8 mouse cellular contexts compared by ENCODE assay signal in the genomic region with DNA sequence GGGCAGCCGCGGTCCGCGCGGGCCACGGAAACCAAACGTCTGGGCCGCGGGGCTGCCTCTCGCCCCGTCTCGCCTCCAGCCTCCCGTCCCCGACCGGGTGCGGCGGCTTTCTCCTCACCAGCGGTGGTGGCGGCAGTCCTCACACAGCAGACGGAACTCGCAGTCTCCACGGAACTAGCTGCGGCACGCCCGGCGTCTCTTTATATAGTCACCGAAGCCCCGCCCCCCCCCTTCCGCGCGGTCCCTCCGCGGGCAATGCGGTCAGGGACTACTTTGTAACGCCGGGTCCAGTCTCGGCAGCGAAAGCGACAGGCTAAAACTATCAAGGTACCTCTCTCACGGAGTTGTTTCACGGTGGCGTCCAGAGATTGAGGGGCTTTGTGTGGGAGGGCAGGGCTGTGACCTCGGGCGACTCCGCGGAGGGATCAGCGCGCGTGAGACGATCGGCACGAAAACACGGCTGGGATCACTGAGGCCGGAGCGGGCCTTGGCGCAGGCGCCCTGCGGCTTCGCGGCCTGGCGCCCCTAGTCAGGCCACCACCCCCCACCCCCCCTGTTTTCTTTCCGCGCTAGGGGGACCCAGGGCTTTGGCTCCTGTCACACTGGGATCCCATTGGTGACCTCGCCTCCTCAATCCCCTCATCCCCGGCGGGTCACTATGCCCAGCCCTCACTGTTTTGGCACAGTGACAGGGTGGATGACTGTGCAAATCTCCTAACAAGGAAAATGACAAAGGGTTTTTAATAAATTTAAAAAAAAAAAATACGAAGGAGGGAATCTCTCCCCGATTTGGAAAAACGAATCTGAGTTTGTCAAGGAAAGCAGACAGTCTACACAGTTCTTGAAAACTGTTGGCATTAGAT. TPM values are rescaled to one million over a fixed set of nuclear protein-coding genes. Genes with fewer than 3 reads are reported as not detected.
DNase-seq lines count a peak whose midpoint lies in the region; ATAC-seq and TF ChIP-seq lines count a peak whose summit lies in the region.

A gene (minus strand): TSS at position 624 of the 863 bp plus-strand sequence.

- H3K27ac ChIP-seq in ES-E14 (ENCODE audit: insufficient read depth, low read depth, low read length, poor library complexity, severe bottlenecking): peak within 1 kb of the TSS; percentile 98
- H3K27ac ChIP-seq in forebrain, postnatal 0 days (ENCODE audit: low read depth, low read length): peak within 1 kb of the TSS; percentile 97
- H3K27ac ChIP-seq in lung, embryonic 15.5 days: peak within 1 kb of the TSS; percentile 96
- peak within 1 kb of the TSS; percentile 99 for H3K27ac ChIP-seq in olfactory bulb, adult 2 months (ENCODE audit: insufficient read depth, low read depth, low read length)

- peak; percentile 47 for ATAC-seq in forebrain, postnatal 0 days
- peak; percentile 67 for ATAC-seq in lung, embryonic 15.5 days (ENCODE audit: borderline replicate concordance, extremely low read depth, low FRiP score, low TSS enrichment)

- peaks cover 3 to 4% of the 10 kb centered on the region in 2 experiments; a peak in 2 of 4 replicates for H3K4me1 ChIP-seq in ES-E14 (ENCODE audit: control insufficient read depth in 2 of 2, insufficient read depth in 2 of 2, low read length in 2 of 2, poor library complexity in 1 of 2)
- peaks cover 23% of the 10 kb centered on the region for H3K4me1 ChIP-seq in forebrain, postnatal 0 days (ENCODE audit: insufficient read depth)
- peaks cover 55% of the 10 kb centered on the region for H3K4me1 ChIP-seq in lung, embryonic 15.5 days
- H3K4me1 ChIP-seq in olfactory bulb, adult 2 months (ENCODE audit: control insufficient read depth, insufficient read depth, low read length): peaks cover 25% of the 10 kb centered on the region

- H3K9ac ChIP-seq in ES-E14 (ENCODE audit: insufficient read depth, low read depth, low read length, poor library complexity, severe bottlenecking): peak within 1 kb of the TSS; percentile 95
- peak within 1 kb of the TSS; percentile 99 for H3K9ac ChIP-seq in forebrain, postnatal 0 days
- H3K9ac ChIP-seq in lung, embryonic 15.5 days: peak within 1 kb of the TSS; percentile 91

- peak; percentile 21; the same call in 1 of the 2 replicates for TF ChIP-seq CTCF in forebrain, postnatal 0 days (IDR thresholded peaks at IDR 0.05; ENCODE audit: low read depth)
- no peak for TF ChIP-seq CTCF in olfactory bulb, adult 2 months (IDR thresholded peaks at IDR 0.05; ENCODE audit: insufficient read depth, low read depth, low read length)

- WGBS in forebrain, postnatal 0 days: under 1% methylated on average over 69 of the region's 69 CpGs
- WGBS in lung, embryonic 15.5 days: 1% methylated on average over 67 of the region's 69 CpGs
- WGBS in olfactory bulb, adult 2 months: under 1% methylated on average over 69 of the region's 69 CpGs

- peaks cover 23% of the 10 kb centered on the region for H3K36me3 ChIP-seq in ES-E14 (ENCODE audit: control insufficient read depth, insufficient read depth, low read length, poor library complexity, severe bottlenecking)
- H3K36me3 ChIP-seq in forebrain, postnatal 0 days (ENCODE audit: insufficient read depth): peaks cover 10% of the 10 kb centered on the region
- H3K36me3 ChIP-seq in lung, embryonic 15.5 days: peaks cover 12% of the 10 kb centered on the region

- H3K27me3 ChIP-seq in forebrain, postnatal 0 days (ENCODE audit: insufficient read depth, low read length): no peaks in the 10 kb centered on the region
- no peaks in the 10 kb centered on the region for H3K27me3 ChIP-seq in lung, embryonic 15.5 days

- H3K9me3 ChIP-seq in ES-E14 (ENCODE audit: control insufficient read depth, insufficient read depth, low read depth, low read length): no peaks in the 10 kb centered on the region
- H3K9me3 ChIP-seq in forebrain, postnatal 0 days (ENCODE audit: low read length): no peaks in the 10 kb centered on the region
- H3K9me3 ChIP-seq in lung, embryonic 15.5 days: no peaks in the 10 kb centered on the region

- in situ Hi-C loops in ES-E14 (cut with MboI; ENCODE audit: low sequenced_read_pairs in 2 of 2, unreplicated experiment in 2 of 2): no loop called here

- H3K4me2 ChIP-seq in forebrain, postnatal 0 days (ENCODE audit: low read depth): peak within 1 kb of the TSS; percentile 93
- peak within 1 kb of the TSS; percentile 79 for H3K4me2 ChIP-seq in lung, embryonic 15.5 days

- DNase-seq in ES-E14 (ENCODE audit: low read depth, low spot score): no peak
- DNase-seq in cerebellum, adult 18-20 months: peak; percentile 85 to 87
- DNase-seq in forebrain, postnatal 0 days: peak; percentile 96
- DNase-seq in heart, postnatal 4 days: peak; percentile 91
- peak; percentile 86 to 89 for DNase-seq in layer of hippocampus, adult 8-10 months (ENCODE audit: low spot score in 2 of 2)
- peak; percentile 66 to 75 for DNase-seq in thymus, adult 18-20 months

- peak within 1 kb of the TSS; percentile 85 to 92 for H3K4me3 ChIP-seq in ES-E14 (ENCODE audit: insufficient read depth in 1 of 2, low read depth in 1 of 2, low read length in 2 of 2, poor library complexity in 1 of 2, severe bottlenecking in 1 of 2)
- H3K4me3 ChIP-seq in forebrain, postnatal 0 days (ENCODE audit: low read depth, low read length): peak within 1 kb of the TSS; percentile 100
- H3K4me3 ChIP-seq in lung, embryonic 15.5 days: peak within 1 kb of the TSS; percentile 70
- peak within 1 kb of the TSS; percentile 91 for H3K4me3 ChIP-seq in olfactory bulb, adult 2 months (ENCODE audit: insufficient read depth, low read depth, low read length)

- peak; percentile 100 for TF ChIP-seq POLR2A in olfactory bulb, adult 2 months (IDR thresholded peaks at IDR 0.05; ENCODE audit: insufficient read depth, low read depth, low read length)

TF ChIP-seq in ES-E14, 5 proteins besides CTCF, POLR2A, EP300 and RAD21:
- TF ChIP-seq MAFK (IDR thresholded peaks at IDR 0.05; ENCODE audit: insufficient read depth, low read depth, low read length) (peak; percentile 89), ZC3H11A (IDR thresholded peaks at IDR 0.05; ENCODE audit: borderline replicate concordance, low read depth, low read length) (no peak), HCFC1 (IDR thresholded peaks at IDR 0.05; ENCODE audit: borderline replicate concordance, insufficient read depth, low read length) (peak; percentile 53; the same call in 1 of the 2 replicates), CHD2 (IDR thresholded peaks at IDR 0.05; ENCODE audit: low read depth, low read length) (peak; percentile 81), ZNF384 (IDR thresholded peaks at IDR 0.05; ENCODE audit: low read depth, low read length) (no peak)

RNA-seq across cellular contexts. Expression of the gene that starts here (rescaled TPM):
- 1,120 and 1,195 TPM in 2 replicates for total RNA-seq in ES-E14 (2012; rRNA removed)
- 817 and 912 TPM in 2 replicates for total RNA-seq in forebrain, postnatal 0 days (2014; rRNA removed)
- polyA plus RNA-seq in forebrain, postnatal 0 days (2015; fragmentation: Nextera tagmentation; extraction: Ambion mirVana): 858 and 1,225 TPM in 2 replicates
- total RNA-seq in heart, postnatal 4 days (2021): 100 to 1,000 TPM; 781 to 834 TPM
- 100 to 1,000 TPM; 769 to 857 (median 823) TPM for total RNA-seq in layer of hippocampus, adult 8-10 months (2022)
- polyA plus RNA-seq in lung, embryonic 15.5 days (2015; fragmentation: Nextera tagmentation; extraction: Ambion mirVana): 1,173 and 1,218 TPM in 2 replicates
- polyA plus RNA-seq in olfactory bulb, adult 2 months (2012; ENCODE audit: insufficient read depth, insufficient read length, low replicate concordance, missing spikeins): 238 and 763 TPM in 2 replicates
